Mouse (Mus musculus) liver, adult 2 months (tissue): Measurements from ENCODE around the gene Gas2l3. TPM values are rescaled to one million over a fixed set of nuclear protein-coding genes. Genes with fewer than 3 reads are reported as not detected.

Experiments
- DNase-seq: peaks from one replicate; pipeline ENCODE4 v3.0.0-alpha.2; 2011; ENCODE audit warnings: low read depth, low spot score; ENCODE audit errors: extremely low read depth
- H3K27ac ChIP-seq: fragments of 200-500 bp; replicated peaks from 2 replicates; pipeline ENCODE4 v1.5.1; 2012; ENCODE audit warnings: low read depth, mild to moderate bottlenecking, control low read depth, inconsistent platforms, low read length; ENCODE audit not compliant: insufficient read depth
- H3K27me3 ChIP-seq: fragments of 200-500 bp; 2 replicates; pipeline ENCODE4 v1.6.1; 2012; ENCODE audit warnings: mild to moderate bottlenecking, moderate library complexity, low read length, inconsistent platforms; ENCODE audit not compliant: control insufficient read depth, insufficient read depth
- H3K36me3 ChIP-seq: fragments of 200-500 bp; 2 replicates; pipeline ENCODE4 v1.6.1; 2012; ENCODE audit warnings: low read length, inconsistent platforms; ENCODE audit not compliant: control insufficient read depth, insufficient read depth
- H3K4me1 ChIP-seq: fragments of 200-500 bp; 2 replicates; pipeline ENCODE4 v1.6.1; 2011; ENCODE audit warnings: low read length; ENCODE audit not compliant: control insufficient read depth, insufficient read depth
- H3K4me3 ChIP-seq: fragments of 200-500 bp; 2 replicates; pipeline ENCODE4 v1.5.1; 2011; ENCODE audit warnings: low read depth, mild to moderate bottlenecking, control low read depth, low read length, moderate library complexity; ENCODE audit not compliant: insufficient read depth
- H3K79me2 ChIP-seq: fragments of 200-500 bp; 2 replicates; pipeline ENCODE4 v1.6.1; 2012; ENCODE audit warnings: inconsistent platforms, mild to moderate bottlenecking, low read length, moderate library complexity; ENCODE audit not compliant: control insufficient read depth, insufficient read depth
- H3K9ac ChIP-seq: fragments of 200-500 bp; 2 replicates; pipeline ENCODE4 v1.6.1; 2012; ENCODE audit warnings: low read depth, mild to moderate bottlenecking, control low read depth, inconsistent platforms, low read length
- CTCF ChIP-seq: fragments of 200-500 bp; IDR thresholded peaks from 2 replicates; pipeline ENCODE4 v1.5.1; 2011; ENCODE audit warnings: low read depth, low read length, control low read depth
- POLR2A ChIP-seq: fragments of 200-500 bp; IDR thresholded peaks from 2 replicates; pipeline ENCODE4 v1.6.1; 2011; ENCODE audit warnings: low read length, control low read depth; ENCODE audit not compliant: insufficient read depth; ENCODE audit errors: extremely low read depth
- WGBS: fragments of 180-500 bp; shearing (Covaris S2); methylation state at CpG from one replicate; pipeline ENCODE4 v1.1.7; 2018; 5-methylcytosine and 5-hydroxymethylcytosine counted together
- polyA plus RNA-seq: library from polyadenylated mRNA; depleted of rRNA; stranded (reverse); fragments of >200 nt; gene quantifications from 2 replicates; pipeline ENCODE4 v1.2.3, GENCODE M21; 2012
- total RNA-seq: library from RNA; depleted of rRNA; stranded (reverse); fragments of >200 nt; gene quantifications from 2 replicates; pipeline ENCODE4 v1.2.3, GENCODE M21; 2014

The Gas2l3 gene
- total and polyA plus RNA-seq, 2 experiments, result 0.38 to 1.2 TPM

GRCm38 (mm10) chr10:89435920-89436319, 7.8 kb downstream of the Gas2l3 start:
- no peak for DNase-seq
- Histone ChIP-seq H3K36me3 (peaks cover 1% of the 10 kb centered on the region; the same call in 1 of the 2 replicates), H3K9ac (no peak overlapping the region), H3K4me3 (no peak overlapping the region), H3K4me1 (no peaks in the 10 kb centered on the region), H3K27me3 (no peaks in the 10 kb centered on the region), H3K27ac (no peak overlapping the region), H3K79me2 (no peaks in the 10 kb centered on the region)
- WGBS, result 91% methylated on average over 9 of the region's 9 CpGs
- no peak for TF ChIP-seq POLR2A
- no peak for TF ChIP-seq CTCF

DNA sequence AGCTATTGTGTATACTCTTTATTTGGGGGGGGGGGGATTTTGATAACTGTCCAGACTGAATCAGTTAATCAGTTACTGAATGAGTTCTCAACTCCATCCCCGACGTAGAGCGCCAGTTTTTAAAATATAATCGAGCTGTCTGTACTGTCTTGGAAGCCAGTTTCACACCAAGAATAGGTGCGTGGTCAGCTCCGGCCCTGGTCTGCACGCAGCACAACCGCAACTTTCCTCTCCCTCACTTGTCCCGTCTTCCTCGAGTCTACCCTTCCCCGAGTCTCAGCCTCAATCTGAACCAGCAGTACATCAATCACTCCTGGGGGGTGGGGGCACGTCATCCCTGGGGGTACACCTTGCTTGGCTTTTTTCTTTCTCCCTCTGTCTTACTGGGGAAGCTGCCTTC, 8.4 kb downstream of the Gas2l3 start:
- H3K4me3 ChIP-seq, result no peak overlapping the region
- TF ChIP-seq POLR2A (no peak), CTCF (no peak)
- no peak for DNase-seq
- H3K27ac ChIP-seq, result no peak overlapping the region
- H3K36me3 ChIP-seq, result peaks cover 1% of the 10 kb centered on the region
- H3K9ac ChIP-seq, result no peak overlapping the region
- no peaks in the 10 kb centered on the region for H3K79me2 ChIP-seq
- no peaks in the 10 kb centered on the region for H3K27me3 ChIP-seq
- 92% methylated on average over 12 of the region's 12 CpGs for WGBS
- H3K4me1 ChIP-seq, result no peaks in the 10 kb centered on the region

- Histone ChIP-seq H3K4me3 (no peak overlapping the region), H3K4me1 (no peaks in the 10 kb centered on the region), H3K79me2 (no peaks in the 10 kb centered on the region), H3K36me3 (peaks cover 1% of the 10 kb centered on the region), H3K27ac (no peak overlapping the region), H3K27me3 (no peaks in the 10 kb centered on the region), H3K9ac (no peak overlapping the region)
- DNase-seq, result no peak
- TF ChIP-seq POLR2A (no peak), CTCF (no peak)
- 94% methylated on average over 17 of the region's 17 CpGs for whole genome bisulfite sequencing
Observed at GRCm38 (mm10) chr10:89434509-89435210, 9.1 kb downstream of the Gas2l3 start.

GRCm38 (mm10) chr10:89432743-89433142, 11.0 kb downstream of the Gas2l3 start:
- Histone ChIP-seq H3K4me3 (no peak overlapping the region), H3K36me3 (peaks cover 4% of the 10 kb centered on the region), H3K4me1 (no peaks in the 10 kb centered on the region), H3K27me3 (no peaks in the 10 kb centered on the region), H3K27ac (no peak overlapping the region), H3K79me2 (no peaks in the 10 kb centered on the region), H3K9ac (no peak overlapping the region)
- 72% methylated on average over 13 of the region's 13 CpGs for WGBS
- TF ChIP-seq POLR2A (no peak), CTCF (no peak)
- no peak for DNase-seq

DNA sequence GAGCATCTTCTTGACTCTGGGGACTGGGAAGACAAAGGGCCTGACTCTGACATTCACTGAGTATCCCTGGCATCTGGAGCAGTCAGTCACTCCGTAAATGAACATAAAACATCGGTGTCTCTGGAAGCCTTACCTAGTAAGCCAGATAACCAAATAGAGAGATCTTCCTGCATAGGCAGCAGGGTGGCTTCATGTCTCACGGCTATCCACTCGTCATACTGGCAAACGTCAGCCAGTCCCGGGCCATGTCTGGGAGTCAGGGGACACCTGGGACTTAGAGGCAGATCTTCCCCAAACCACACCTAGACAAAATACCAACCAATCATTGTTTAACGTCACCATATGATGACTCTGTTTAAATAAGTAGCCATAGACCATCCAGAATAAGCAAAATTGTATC, 13.0 kb downstream of the Gas2l3 start:
- H3K4me3 ChIP-seq, result no peak overlapping the region
- TF ChIP-seq CTCF (no peak), POLR2A (no peak)
- peaks cover 8% of the 10 kb centered on the region for H3K36me3 ChIP-seq
- H3K27ac ChIP-seq, result no peak overlapping the region
- no peaks in the 10 kb centered on the region for H3K4me1 ChIP-seq
- no peak overlapping the region for H3K9ac ChIP-seq
- WGBS, result 98% methylated on average over 7 of the region's 7 CpGs
- no peak for DNase-seq
- no peaks in the 10 kb centered on the region for H3K27me3 ChIP-seq
- H3K79me2 ChIP-seq, result no peaks in the 10 kb centered on the region

GRCm38 (mm10) chr10:89424800-89425393, 18.9 kb downstream of the Gas2l3 start:
- Histone ChIP-seq H3K4me1 (no peaks in the 10 kb centered on the region), H3K9ac (no peak overlapping the region), H3K36me3 (peaks cover 14% of the 10 kb centered on the region), H3K27me3 (no peaks in the 10 kb centered on the region), H3K27ac (no peak overlapping the region), H3K4me3 (no peak overlapping the region), H3K79me2 (no peaks in the 10 kb centered on the region)
- no peak for TF ChIP-seq CTCF
- no peak for TF ChIP-seq POLR2A
- DNase-seq, result no peak
- 94% methylated on average over 11 of the region's 11 CpGs for WGBS
